In genomic region chr10:119660677-119661353, GRCm38 (mm10) we compare ENCODE assay signal across 25 mouse cellular contexts.
A peak's percentile ranks its signal among the peaks of the same experiment; 100 is the strongest.
DNase-seq lines count a peak whose midpoint lies in the region; ATAC-seq and TF ChIP-seq lines count a peak whose summit lies in the region.
"Had no signal": no experiment of that assay in that cellular context is flagged by ENCODE, and none has a peak within 500 bp of the region (broad histone marks: within the 10 kb centered on the region; RNA-seq: fewer than 3 reads in every experiment).

No protein-coding gene starts in this region.

- H3K4me1 ChIP-seq in lung, embryonic 14.5 days (ENCODE audit: insufficient read depth), result no peaks in the 10 kb centered on the region
- H3K4me1 ChIP-seq in neural tube, embryonic 13.5 days (replicated peaks), result peaks cover 22% of the 10 kb centered on the region
- peaks cover 11% of the 10 kb centered on the region; the same call in 1 of the 2 replicates for H3K4me1 ChIP-seq in neural tube, embryonic 15.5 days
- H3K4me1 ChIP-seq in neural tube, embryonic 14.5 days (ENCODE audit: control insufficient read depth, insufficient read depth, low read length), result no peaks in the 10 kb centered on the region; the same call in 1 of the 2 replicates
- H3K4me1 ChIP-seq: liver, embryonic 12.5 days had no signal

- H3K4me3 ChIP-seq in lung, embryonic 14.5 days (ENCODE audit: low read depth, low read length), result no peak overlapping the region
- H3K4me3 ChIP-seq in neural tube, embryonic 13.5 days, result no peak overlapping the region
- H3K4me3 ChIP-seq in neural tube, embryonic 15.5 days (replicated peaks), result no peak overlapping the region
- H3K4me3 ChIP-seq in neural tube, embryonic 14.5 days (ENCODE audit: low read depth, low read length), result no peak overlapping the region
- H3K4me3 ChIP-seq: forebrain, embryonic 10.5 days; gastrocnemius, adult 2 months; hindbrain, embryonic 13.5 days; kidney, embryonic 15.5 days; limb, embryonic 13.5 days; liver, embryonic 12.5 days had no signal

- intact Hi-C loops in heart, postnatal 10 days (cut with DNase I), result no loop called here

- H3K4me2 ChIP-seq in lung, embryonic 14.5 days, result no peak overlapping the region
- no peak overlapping the region for H3K4me2 ChIP-seq in neural tube, embryonic 13.5 days
- H3K4me2 ChIP-seq in neural tube, embryonic 15.5 days, result no peak overlapping the region
- H3K4me2 ChIP-seq in neural tube, embryonic 14.5 days (ENCODE audit: low read depth, low read length), result no peak overlapping the region
- H3K4me2 ChIP-seq: heart, embryonic 11.5 days; hindbrain, embryonic 13.5 days; kidney, embryonic 15.5 days; limb, embryonic 13.5 days; liver, embryonic 12.5 days had no signal

- no peak overlapping the region for H3K27ac ChIP-seq in lung, embryonic 14.5 days (ENCODE audit: low read depth)
- 0 out of 2 replicates have a peak overlapping the region, but pooled peaks have one; percentile 56 for H3K27ac ChIP-seq in neural tube, embryonic 13.5 days (replicated peaks)
- no peak overlapping the region for H3K27ac ChIP-seq in neural tube, embryonic 15.5 days (replicated peaks)
- no peak overlapping the region for H3K27ac ChIP-seq in neural tube, embryonic 14.5 days (ENCODE audit: low read depth, low read length)
- H3K27ac ChIP-seq: forebrain, embryonic 10.5 days; gastrocnemius, adult 2 months; hindbrain, embryonic 13.5 days; kidney, embryonic 15.5 days; limb, embryonic 13.5 days; liver, embryonic 12.5 days had no signal

- no peak overlapping the region for H3K9ac ChIP-seq in lung, embryonic 14.5 days
- no peak overlapping the region for H3K9ac ChIP-seq in neural tube, embryonic 13.5 days
- H3K9ac ChIP-seq in neural tube, embryonic 15.5 days (replicated peaks), result no peak overlapping the region
- no peak overlapping the region for H3K9ac ChIP-seq in neural tube, embryonic 14.5 days (replicated peaks; ENCODE audit: low read depth, low read length)
- H3K9ac ChIP-seq: hindbrain, embryonic 13.5 days; kidney, embryonic 15.5 days; limb, embryonic 13.5 days; liver, embryonic 12.5 days had no signal

- ATAC-seq in lung, embryonic 14.5 days (ENCODE audit: insufficient read depth), result no peak; the same call in 1 of the 2 replicates
- ATAC-seq in neural tube, embryonic 13.5 days (ENCODE audit: low read depth), result peak; percentile 52
- no peak; the same call in 1 of the 2 replicates for ATAC-seq in neural tube, embryonic 15.5 days (ENCODE audit: low FRiP score)
- peak; percentile 9; the same call in 1 of the 2 replicates for ATAC-seq in neural tube, embryonic 14.5 days (ENCODE audit: low read depth)
- ATAC-seq: activated CD4-positive, CD25-positive, alpha-beta regulatory T cell, adult 4 months; intestine, embryonic 16.5 days; liver, embryonic 12.5 days had no signal

- no peaks in the 10 kb centered on the region for H3K27me3 ChIP-seq in lung, embryonic 14.5 days (ENCODE audit: insufficient read depth, low read length)
- no peaks in the 10 kb centered on the region for H3K27me3 ChIP-seq in neural tube, embryonic 13.5 days
- no peaks in the 10 kb centered on the region for H3K27me3 ChIP-seq in neural tube, embryonic 15.5 days (replicated peaks)
- H3K27me3 ChIP-seq in neural tube, embryonic 14.5 days (ENCODE audit: control insufficient read depth, insufficient read depth, low read length), result no peaks in the 10 kb centered on the region
- H3K27me3 ChIP-seq: hindbrain, embryonic 13.5 days; kidney, embryonic 15.5 days; limb, embryonic 13.5 days; liver, embryonic 12.5 days had no signal

- DNase-seq in heart, adult 11 months, result peak; percentile 43
- DNase-seq in heart, postnatal 10 days, result no peak
- DNase-seq in lung, embryonic 14.5 days, result peak; percentile 28
- DNase-seq in lung, postnatal 14 days, result no peak
- DNase-seq: adrenal gland, adult 8-10 months; B cell, adult 2 months; cerebellum, adult 18-20 months; cerebellum, postnatal 14 days; gastrocnemius, adult 2 months; kidney, postnatal 4 days; lung, adult 18-20 months; lung, postnatal 36 days; right cerebral cortex, postnatal 25 days; spleen, adult 18-20 months had no signal

- H3K36me3 ChIP-seq in lung, embryonic 14.5 days (ENCODE audit: insufficient read depth), result no peaks in the 10 kb centered on the region
- no peaks in the 10 kb centered on the region for H3K36me3 ChIP-seq in neural tube, embryonic 13.5 days
- H3K36me3 ChIP-seq in neural tube, embryonic 15.5 days, result no peaks in the 10 kb centered on the region
- no peaks in the 10 kb centered on the region for H3K36me3 ChIP-seq in neural tube, embryonic 14.5 days (ENCODE audit: control insufficient read depth, insufficient read depth, low read length)
- H3K36me3 ChIP-seq: forebrain, embryonic 10.5 days; kidney, embryonic 15.5 days; limb, embryonic 13.5 days; liver, embryonic 12.5 days had no signal

- H3K9me3 ChIP-seq in lung, embryonic 14.5 days (ENCODE audit: low read depth, low read length), result no peaks in the 10 kb centered on the region
- H3K9me3 ChIP-seq in neural tube, embryonic 13.5 days, result no peaks in the 10 kb centered on the region
- 0 out of 2 replicates have a peak, but pooled peaks cover 3% of the 10 kb centered on the region for H3K9me3 ChIP-seq in neural tube, embryonic 15.5 days (replicated peaks)
- 0 out of 2 replicates have a peak, but pooled peaks cover 5% of the 10 kb centered on the region for H3K9me3 ChIP-seq in neural tube, embryonic 14.5 days (ENCODE audit: control insufficient read depth, low read length)
- H3K9me3 ChIP-seq: kidney, embryonic 15.5 days had no signal

- 35% methylated on average over 7 of the region's 7 CpGs for WGBS in lung, embryonic 14.5 days
- WGBS in neural tube, embryonic 13.5 days, result 49% methylated on average over 7 of the region's 7 CpGs
- 54% methylated on average over 7 of the region's 7 CpGs for WGBS in neural tube, embryonic 15.5 days
- WGBS in neural tube, embryonic 14.5 days, result 60% methylated on average over 7 of the region's 7 CpGs

- TF ChIP-seq CTCF in lung, embryonic 14.5 days (IDR thresholded peaks at IDR 0.05; ENCODE audit: low read depth), result no peak

Comparison
In these comparisons a context has a peak if more than half of its experiments do, and no peak if none do; other contexts are left out.
1. DNase-seq: peak in heart, adult 11 months (single experiment) and lung, embryonic 14.5 days (single experiment); none in heart, postnatal 10 days (0 of 2) and lung, postnatal 14 days (single experiment).
2. ATAC-seq: peak in neural tube, embryonic 13.5 days (single experiment) and neural tube, embryonic 14.5 days (single experiment); none in lung, embryonic 14.5 days (single experiment) and neural tube, embryonic 15.5 days (single experiment).